Mouse (Mus musculus): ENCODE data around the gene Ssr4.

Ssr4 gene

GRCm38 (mm10) chrX:73805814-73806213 is 19.0 kb downstream of the Ssr4 start:
- in situ Hi-C loops (cut with MseI, MboI), result loop anchor here in 1 of 2 experiments (10.0 to 25.0 kb wide), 2 partner anchors 89 to 94 kb away; partner anchors contain the start of genes Abcd1, Avpr2, Bcap31 and L1cam

- in situ Hi-C loops (cut with MseI, MboI), result loop anchor here in 1 of 2 experiments (25.0 kb wide), 1 partner anchor 103 kb away; the partner anchor contains the start of genes Abcd1 and Bcap31
Observed at GRCm38 (mm10) chrX:73815072-73815471, 28.2 kb downstream of the Ssr4 start.

GRCm38 (mm10) chrX:73816596-73817314 is 29.9 kb downstream of the Ssr4 start:
- in situ Hi-C loops (cut with MseI, MboI), result loop anchor here in 1 of 2 experiments (25.0 kb wide), 1 partner anchor 104 kb away; the partner anchor contains the start of genes Abcd1 and Bcap31

GRCm38 (mm10) chrX:73823747-73824146 is 36.9 kb downstream of the Ssr4 start:
- in situ Hi-C loops (cut with MseI, MboI), result loop anchor here in 1 of 2 experiments (25.0 kb wide), 1 partner anchor 111 kb away; the partner anchor contains the start of genes Abcd1 and Bcap31

- in situ Hi-C loops (cut with MseI, MboI), result loop anchor here in 1 of 2 experiments (25.0 kb wide), 1 partner anchor 112 kb away; the partner anchor contains the start of genes Abcd1 and Bcap31
Observed at GRCm38 (mm10) chrX:73824185-73825151, 37.6 kb downstream of the Ssr4 start, which contains the start of gene Pdzd4. TSS of gene Pdzd4 (minus strand) at chrX:73824969.

GRCm38 (mm10) chrX:73835731-73836130 is 48.9 kb downstream of the Ssr4 start:
- in situ Hi-C loops (cut with MseI, MboI), result no loop called here

GRCm38 (mm10) chrX:73836691-73837090 is 49.9 kb downstream of the Ssr4 start:
- in situ Hi-C loops (cut with MseI, MboI), result no loop called here

All from mouse trophoblast stem cell (cell line).